Mouse (Mus musculus) lung, postnatal 0 days (tissue): Measurements from ENCODE around the gene Hoxc13. TPM values are rescaled to one million over a fixed set of nuclear protein-coding genes. Genes with fewer than 3 reads are reported as not detected.
A peak's percentile ranks its signal among the peaks of the same experiment; 100 is the strongest.

ENCODE experiments used
- ATAC-seq: fragments of 200-750 bp; cut with Nextera tagmentation; 2 replicates; pipeline ENCODE4 v1.8.0; 2017; ENCODE audit warnings: moderate library complexity
- DNase-seq: peaks from one replicate; pipeline ENCODE4 v3.0.0-alpha.2; 2016; ENCODE audit warnings: low spot score
- H3K27ac ChIP-seq: fragments of 300-500 bp; sonication (generic); 2 replicates; pipeline ENCODE4 v1.5.1; 2014; ENCODE audit warnings: antibody characterized with exemption, mild to moderate bottlenecking, low read length, mixed read lengths
- H3K27me3 ChIP-seq: fragments of 300-500 bp; sonication (generic); replicated peaks from 2 replicates; pipeline ENCODE4 v1.6.1; 2014; ENCODE audit warnings: low read length, mixed read lengths; ENCODE audit not compliant: insufficient read depth
- H3K36me3 ChIP-seq: fragments of 300-500 bp; sonication (generic); 2 replicates; pipeline ENCODE4 v1.6.1; 2014; ENCODE audit warnings: low read length, mixed read lengths; ENCODE audit not compliant: insufficient read depth
- H3K4me1 ChIP-seq: fragments of 300-500 bp; sonication (generic); 2 replicates; pipeline ENCODE4 v1.6.1; 2014; ENCODE audit warnings: antibody characterized with exemption, low read depth, low read length, mixed read lengths; ENCODE audit not compliant: insufficient read depth
- H3K4me2 ChIP-seq: fragments of 300-500 bp; sonication (generic); replicated peaks from 2 replicates; pipeline ENCODE4 v1.6.1; 2014; ENCODE audit warnings: low read depth, mild to moderate bottlenecking, low read length, moderate library complexity, mixed read lengths
- H3K4me3 ChIP-seq: fragments of 300-500 bp; sonication (generic); 2 replicates; pipeline ENCODE4 v1.5.1; 2014; ENCODE audit warnings: low read depth, low read length
- H3K9ac ChIP-seq: fragments of 300-500 bp; sonication (generic); replicated peaks from 2 replicates; pipeline ENCODE4 v1.6.1; 2014; ENCODE audit warnings: low read depth, mild to moderate bottlenecking
- H3K9me3 ChIP-seq: fragments of 300-500 bp; sonication (generic); 2 replicates; pipeline ENCODE4 v1.6.1; 2016; ENCODE audit warnings: low read length, mixed read lengths
- CTCF ChIP-seq: IDR thresholded peaks from 2 replicates; pipeline ENCODE4 v1.5.1; 2016; ENCODE audit warnings: antibody characterized with exemption, mild to moderate bottlenecking
- EP300 ChIP-seq: IDR thresholded peaks from 2 replicates; pipeline ENCODE4 v1.6.1; 2016; ENCODE audit warnings: antibody characterized with exemption, mild to moderate bottlenecking, control low read depth
- WGBS: fragments of 180-500 bp; shearing (Covaris S2); extraction: QIAGEN DNeasy Blood & Tissue Kit; methylation state at CpG from one replicate; pipeline ENCODE4 v1.1.7; 2014; 5-methylcytosine and 5-hydroxymethylcytosine counted together
- polyA plus RNA-seq: library from polyadenylated mRNA; unstranded; fragments of >200 nt; fragmentation: Nextera tagmentation; extraction: Ambion mirVana; gene quantifications from 2 replicates; pipeline ENCODE4 v1.2.1, GENCODE M21; 2015

Gene Hoxc13
- polyA plus RNA-seq = not detected in 2 replicates

DNA sequence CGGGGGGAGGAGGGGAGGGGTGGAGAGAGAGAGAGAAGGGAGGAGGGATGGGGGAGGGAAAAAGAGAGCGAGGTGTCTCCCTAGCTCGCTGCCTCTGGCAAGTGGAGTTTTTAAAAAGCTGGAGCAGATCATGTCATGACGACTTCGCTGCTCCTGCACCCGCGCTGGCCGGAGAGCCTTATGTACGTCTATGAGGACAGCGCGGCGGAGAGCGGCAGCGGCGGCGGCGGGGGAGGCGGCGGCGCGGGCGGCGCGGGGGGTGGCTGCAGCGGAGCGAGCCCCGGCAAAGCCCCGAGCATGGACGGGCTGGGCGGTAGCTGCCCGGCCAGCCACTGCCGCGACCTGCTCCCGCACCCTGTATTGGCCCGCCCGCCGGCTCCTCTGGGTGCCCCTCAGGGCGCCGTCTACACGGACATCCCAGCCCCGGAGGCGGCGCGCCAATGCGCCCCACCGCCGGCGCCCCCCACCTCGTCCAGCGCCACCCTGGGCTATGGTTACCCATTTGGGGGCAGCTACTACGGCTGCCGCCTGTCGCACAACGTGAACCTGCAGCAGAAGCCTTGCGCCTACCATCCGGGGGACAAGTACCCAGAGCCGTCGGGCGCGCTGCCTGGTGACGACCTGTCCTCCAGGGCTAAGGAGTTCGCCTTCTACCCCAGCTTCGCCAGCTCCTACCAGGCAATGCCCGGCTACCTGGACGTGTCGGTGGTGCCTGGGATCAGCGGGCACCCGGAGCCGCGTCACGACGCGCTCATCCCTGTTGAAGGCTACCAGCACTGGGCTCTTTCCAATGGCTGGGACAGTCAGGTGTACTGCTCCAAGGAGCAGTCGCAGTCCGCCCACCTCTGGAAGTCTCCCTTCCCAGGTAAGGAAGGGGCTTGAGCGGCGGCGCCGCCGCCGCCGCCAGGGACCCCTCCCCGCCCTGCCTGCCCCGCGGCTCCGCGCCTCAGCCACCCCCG is at the start of gene Hoxc13:
Gene Hoxc13 (plus strand): TSS at position 51 of the 959 bp plus-strand sequence.
- H3K9me3 ChIP-seq = no peaks in the 10 kb centered on the region
- peak within 1 kb of the TSS; percentile 5; the same call in 1 of the 2 replicates for H3K4me3 ChIP-seq
- no peaks in the 10 kb centered on the region for H3K36me3 ChIP-seq
- ATAC-seq (no peak), DNase-seq (peak; percentile 10)
- H3K27ac ChIP-seq = no peak within 1 kb of the TSS
- WGBS = 3% methylated on average over 47 of the region's 88 CpGs
- peak within 1 kb of the TSS; percentile 14; the same call in 1 of the 2 replicates for H3K4me2 ChIP-seq
- no peak for TF ChIP-seq CTCF
- no peak for TF ChIP-seq EP300
- peaks cover 80% of the 10 kb centered on the region for H3K27me3 ChIP-seq
- no peak within 1 kb of the TSS for H3K9ac ChIP-seq
- no peaks in the 10 kb centered on the region for H3K4me1 ChIP-seq

DNA sequence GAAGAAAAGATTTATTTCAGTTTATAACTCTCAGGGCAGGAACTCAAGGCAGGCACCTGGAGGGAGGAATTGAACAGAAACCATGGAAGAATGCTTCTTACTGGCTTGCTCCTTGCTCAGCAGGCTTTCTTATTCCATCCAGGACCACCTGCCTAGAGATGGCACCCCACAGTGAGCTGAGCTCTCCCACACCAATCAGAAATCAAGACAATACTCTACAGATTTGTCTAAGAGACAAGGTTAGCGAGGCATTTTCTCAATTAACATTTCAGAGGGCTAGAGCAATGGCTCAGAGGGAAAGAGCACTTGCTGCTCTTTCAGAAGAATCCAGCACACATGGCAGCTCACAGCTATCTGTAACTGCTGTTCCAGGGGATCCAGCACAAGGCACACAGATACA is 35.1 kb upstream of the Hoxc13 start:
- H3K4me2 ChIP-seq = no peak overlapping the region
- H3K27me3 ChIP-seq = 0 out of 2 replicates have a peak, but pooled peaks cover 3% of the 10 kb centered on the region
- H3K9ac ChIP-seq = no peak overlapping the region
- no peak overlapping the region for H3K27ac ChIP-seq
- H3K4me1 ChIP-seq = no peaks in the 10 kb centered on the region
- TF ChIP-seq EP300 (no peak), CTCF (no peak)
- no peak overlapping the region for H3K4me3 ChIP-seq
- no peak for ATAC-seq
- no peaks in the 10 kb centered on the region for H3K36me3 ChIP-seq
- H3K9me3 ChIP-seq = no peaks in the 10 kb centered on the region
- WGBS = 38% methylated on average over 1 of the region's 1 CpGs
- DNase-seq = no peak

DNA sequence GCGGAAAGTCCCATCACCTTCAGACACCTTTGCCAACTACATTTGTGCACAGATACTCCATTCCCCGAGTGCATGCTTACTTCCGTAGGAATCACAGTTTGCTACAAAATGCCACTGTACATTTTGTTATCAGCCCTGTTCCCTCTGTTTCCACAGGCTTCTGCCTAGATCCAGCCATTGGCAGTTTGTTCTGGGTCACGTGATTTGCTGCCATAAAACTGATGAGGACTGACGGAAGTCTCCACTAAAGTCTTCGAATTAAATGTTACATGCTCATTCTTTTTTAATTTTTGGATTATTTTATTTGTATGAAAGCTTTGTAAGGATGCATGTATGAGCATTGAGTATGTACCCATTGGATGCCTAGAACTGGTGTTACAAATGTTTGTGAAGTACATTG is 25.8 kb upstream of the Hoxc13 start:
- Histone ChIP-seq H3K4me2 (no peak overlapping the region), H3K27me3 (no peaks in the 10 kb centered on the region), H3K4me3 (no peak overlapping the region), H3K27ac (no peak overlapping the region), H3K4me1 (no peaks in the 10 kb centered on the region), H3K9me3 (no peaks in the 10 kb centered on the region), H3K36me3 (no peaks in the 10 kb centered on the region), H3K9ac (no peak overlapping the region)
- ATAC-seq (no peak), DNase-seq (no peak)
- TF ChIP-seq CTCF (no peak), EP300 (no peak)
- WGBS = 74% methylated on average over 6 of the region's 6 CpGs

DNA sequence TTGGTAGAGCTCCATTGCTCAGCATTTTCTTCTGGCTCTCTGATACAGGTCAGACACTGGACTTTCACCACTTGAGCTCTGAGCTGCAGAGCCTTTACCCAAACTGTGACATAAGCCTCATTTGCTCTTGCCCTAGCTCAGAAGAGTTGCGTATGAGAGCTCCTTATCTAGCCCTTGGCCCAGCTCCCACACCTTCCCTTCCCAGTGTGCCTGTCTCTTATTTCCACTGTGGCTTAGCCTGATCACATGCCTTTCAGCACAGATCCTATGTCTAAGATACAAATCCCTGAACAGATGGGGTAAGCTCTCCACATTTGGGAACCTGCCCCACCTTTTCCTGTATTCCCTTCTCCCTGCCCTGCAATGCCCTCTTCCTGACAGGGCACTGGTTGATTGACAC is 16.0 kb upstream of the Hoxc13 start:
- DNase-seq (no peak), ATAC-seq (no peak)
- WGBS = 30% methylated on average over 1 of the region's 1 CpGs
- Histone ChIP-seq H3K36me3 (no peaks in the 10 kb centered on the region), H3K4me2 (no peak overlapping the region), H3K27me3 (peaks cover 26% of the 10 kb centered on the region), H3K4me1 (no peaks in the 10 kb centered on the region), H3K9ac (no peak overlapping the region), H3K4me3 (no peak overlapping the region), H3K27ac (no peak overlapping the region), H3K9me3 (no peaks in the 10 kb centered on the region)
- no peak for TF ChIP-seq EP300

DNA sequence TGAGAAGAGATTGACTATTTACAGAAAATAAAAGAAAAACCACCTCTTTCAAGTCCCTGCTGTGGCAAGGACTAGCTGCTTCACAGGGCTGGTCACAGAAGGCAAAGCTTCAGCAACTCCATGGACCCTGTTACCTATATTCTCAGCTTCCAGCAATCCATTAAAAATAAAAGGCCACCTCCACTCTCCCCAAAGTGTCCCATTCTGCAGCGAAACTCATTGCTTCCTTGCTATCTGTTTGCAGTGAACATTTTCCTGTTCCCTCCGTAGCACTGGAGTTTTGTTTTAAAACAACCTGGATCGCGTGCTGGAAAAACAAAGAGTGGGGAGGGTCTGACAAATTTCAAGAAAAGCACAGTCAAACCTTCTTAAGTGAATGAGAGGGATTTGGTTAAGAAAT is 11.4 kb upstream of the Hoxc13 start:
- WGBS = 2% methylated on average over 4 of the region's 4 CpGs
- Histone ChIP-seq H3K9me3 (no peaks in the 10 kb centered on the region), H3K4me2 (no peak overlapping the region), H3K4me1 (no peaks in the 10 kb centered on the region), H3K36me3 (no peaks in the 10 kb centered on the region), H3K27ac (no peak overlapping the region), H3K4me3 (no peak overlapping the region), H3K9ac (no peak overlapping the region), H3K27me3 (peaks cover 54% of the 10 kb centered on the region)
- DNase-seq (no peak), ATAC-seq (no peak)
- TF ChIP-seq CTCF (no peak), EP300 (no peak)

DNA sequence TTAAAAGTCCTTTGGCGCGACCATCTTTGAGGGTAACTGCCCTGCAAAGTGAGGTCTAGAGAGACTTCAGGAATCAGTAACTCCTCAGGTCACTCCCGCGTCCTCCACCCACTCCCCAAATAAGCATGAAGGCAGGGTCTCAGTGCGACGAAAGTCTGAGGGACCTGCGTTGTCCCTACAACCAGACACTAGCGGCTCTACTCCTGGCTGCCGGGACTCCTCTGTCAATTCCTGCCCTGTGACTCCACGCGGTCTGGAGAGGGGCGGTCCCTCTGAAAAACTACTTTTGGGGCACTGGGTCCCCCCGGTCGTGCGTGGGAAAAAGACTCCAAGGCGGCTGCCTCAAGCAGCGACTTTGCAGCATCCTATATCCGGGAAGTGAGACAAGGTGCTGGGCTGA is 10.9 kb upstream of the Hoxc13 start:
- no peak for ATAC-seq

More for the DNA sequence above, 10.9 kb upstream of the Hoxc13 start:
- WGBS = under 1% methylated on average over 18 of the region's 18 CpGs
- Histone ChIP-seq H3K27me3 (peaks cover 59% of the 10 kb centered on the region), H3K9me3 (no peaks in the 10 kb centered on the region), H3K4me1 (no peaks in the 10 kb centered on the region), H3K36me3 (no peaks in the 10 kb centered on the region), H3K4me3 (no peak overlapping the region), H3K4me2 (no peak overlapping the region), H3K9ac (no peak overlapping the region), H3K27ac (no peak overlapping the region)
- DNase-seq = no peak
- TF ChIP-seq EP300 = no peak
- TF ChIP-seq CTCF = no peak
